Comparison of ENCODE assay signal across 15 mouse cellular contexts in genomic region chr9:96827002-96827785, GRCm38 (mm10).
DNase-seq lines count a peak whose midpoint lies in the region; ATAC-seq and TF ChIP-seq lines count a peak whose summit lies in the region.
"Had no signal": no experiment of that assay in that cellular context is flagged by ENCODE, and none has a peak within 500 bp of the region (broad histone marks: within the 10 kb centered on the region; RNA-seq: fewer than 3 reads in every experiment).

No protein-coding gene starts in this region.

- no peaks in the 10 kb centered on the region for H3K27me3 ChIP-seq in kidney, adult 2 months (replicated peaks; ENCODE audit: control insufficient read depth, insufficient read depth, low read length)
- no peaks in the 10 kb centered on the region for H3K27me3 ChIP-seq in embryonic facial prominence, embryonic 15.5 days
- H3K27me3 ChIP-seq: forebrain, embryonic 15.5 days had no signal

- H3K4me2 ChIP-seq in embryonic facial prominence, embryonic 15.5 days (replicated peaks): no peak overlapping the region
- H3K4me2 ChIP-seq: forebrain, embryonic 15.5 days had no signal

- no peak for TF ChIP-seq CTCF in kidney, adult 2 months (conservative IDR thresholded peaks at IDR 0.05; ENCODE audit: insufficient read depth, insufficient read length, low read depth, low read length)

- no peak overlapping the region for H3K9ac ChIP-seq in embryonic facial prominence, embryonic 15.5 days
- H3K9ac ChIP-seq: forebrain, embryonic 15.5 days had no signal

- no peak overlapping the region for H3K27ac ChIP-seq in kidney, adult 2 months (ENCODE audit: insufficient read depth, low read depth, low read length)
- H3K27ac ChIP-seq in embryonic facial prominence, embryonic 15.5 days (replicated peaks): peak overlapping the region; percentile 51; the same call in 1 of the 2 replicates
- H3K27ac ChIP-seq: forebrain, embryonic 15.5 days; kidney, postnatal 0 days; left cerebral cortex, adult 2 months; midbrain, embryonic 10.5 days had no signal

- ATAC-seq in cerebellum, adult (ENCODE audit: insufficient number of reproducible peaks, low FRiP score, low TSS enrichment): peak; percentile 83
- ATAC-seq in embryonic facial prominence, embryonic 15.5 days (ENCODE audit: insufficient number of reproducible peaks, low FRiP score, low TSS enrichment, low read depth): no peak
- ATAC-seq: forebrain, embryonic 15.5 days had no signal

- no peak for TF ChIP-seq POLR2A in kidney, adult 2 months (IDR thresholded peaks at IDR 0.05; ENCODE audit: low read depth, low read length)

- no peak overlapping the region for H3K4me3 ChIP-seq in kidney, adult 2 months (ENCODE audit: insufficient read depth, low read depth, low read length)
- H3K4me3 ChIP-seq in embryonic facial prominence, embryonic 15.5 days (replicated peaks): no peak overlapping the region
- H3K4me3 ChIP-seq: forebrain, embryonic 15.5 days; left cerebral cortex, adult 2 months; midbrain, embryonic 10.5 days had no signal

- H3K4me1 ChIP-seq in kidney, adult 2 months (ENCODE audit: control insufficient read depth, insufficient read depth, low read length): no peaks in the 10 kb centered on the region
- H3K4me1 ChIP-seq in embryonic facial prominence, embryonic 15.5 days: peaks cover 9% of the 10 kb centered on the region
- H3K4me1 ChIP-seq: midbrain, embryonic 10.5 days had no signal

- DNase-seq in kidney, adult 2 months: peak; percentile 28
- DNase-seq in kidney, adult 11 months: no peak
- DNase-seq in cerebellum, postnatal 10 days: peak; percentile 89 to 93
- no peak for DNase-seq in urinary bladder, postnatal 10 days (ENCODE audit: low spot score)
- no peak for DNase-seq in adrenal gland, adult (ENCODE audit: inconsistent age in 2 of 2, low spot score in 1 of 2)
- DNase-seq: heart, postnatal 10 days; right cerebral cortex, postnatal 14 days; thymus, postnatal 36 days had no signal

- no peaks in the 10 kb centered on the region for H3K36me3 ChIP-seq in kidney, adult 2 months (ENCODE audit: control insufficient read depth, insufficient read depth, low read length)
- H3K36me3 ChIP-seq in embryonic facial prominence, embryonic 15.5 days: peaks cover 11% of the 10 kb centered on the region
- H3K36me3 ChIP-seq: G1E had no signal

- WGBS in kidney, adult 2 months: 74% methylated on average over 12 of the region's 12 CpGs
- 33% methylated on average over 12 of the region's 12 CpGs for WGBS in embryonic facial prominence, embryonic 15.5 days

- no peaks in the 10 kb centered on the region for H3K9me3 ChIP-seq in embryonic facial prominence, embryonic 15.5 days (replicated peaks)
- H3K9me3 ChIP-seq: forebrain, embryonic 15.5 days; G1E; midbrain, embryonic 10.5 days had no signal

Comparison
In these comparisons a context has a peak if more than half of its experiments do, and no peak if none do; other contexts are left out.
1. DNase-seq: peak in kidney, adult 2 months (single experiment) and cerebellum, postnatal 10 days (2 of 2); none in kidney, adult 11 months (single experiment), urinary bladder, postnatal 10 days (single experiment) and adrenal gland, adult (0 of 2).